Mouse (Mus musculus) CD4-positive helper T cell, adult 2 months (primary cell): ENCODE data around the gene Pafah2.
"Not testable (repeated sequence)": the region's sequence is repeated elsewhere in the genome, so short reads cannot be mapped to it uniquely, and the experiment has no call there.

ENCODE experiments used
- DNase-seq: peaks from one replicate; pipeline ENCODE4 v3.0.0-alpha.2; 2012; ENCODE audit warnings: low read depth, missing footprints, low spot score

Gene Pafah2

DNA sequence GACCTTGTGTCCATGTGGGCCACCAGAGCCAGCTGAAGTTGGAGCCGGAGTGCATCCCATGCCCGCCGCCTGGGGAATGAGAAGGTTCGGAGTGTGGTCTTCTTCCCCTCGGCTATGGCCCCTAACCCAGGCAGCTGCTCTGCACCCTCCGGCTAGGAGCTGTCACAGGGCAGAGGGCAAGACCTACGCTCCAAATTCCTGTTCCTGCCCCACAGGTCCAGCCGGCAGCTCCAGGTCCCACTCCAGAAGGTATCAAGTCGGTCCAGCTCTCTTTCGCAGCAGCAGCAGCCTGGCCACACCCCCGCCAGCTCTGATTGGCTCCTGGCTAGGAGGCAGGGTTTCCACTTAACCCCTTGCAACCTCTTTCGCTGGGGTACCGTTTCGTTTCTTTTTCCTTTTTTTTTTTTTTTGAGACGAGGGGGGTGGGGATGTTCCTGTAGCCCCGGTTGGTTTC lies 23.8 kb upstream of the Pafah2 start:
- peak; percentile 75 for DNase-seq

DNA sequence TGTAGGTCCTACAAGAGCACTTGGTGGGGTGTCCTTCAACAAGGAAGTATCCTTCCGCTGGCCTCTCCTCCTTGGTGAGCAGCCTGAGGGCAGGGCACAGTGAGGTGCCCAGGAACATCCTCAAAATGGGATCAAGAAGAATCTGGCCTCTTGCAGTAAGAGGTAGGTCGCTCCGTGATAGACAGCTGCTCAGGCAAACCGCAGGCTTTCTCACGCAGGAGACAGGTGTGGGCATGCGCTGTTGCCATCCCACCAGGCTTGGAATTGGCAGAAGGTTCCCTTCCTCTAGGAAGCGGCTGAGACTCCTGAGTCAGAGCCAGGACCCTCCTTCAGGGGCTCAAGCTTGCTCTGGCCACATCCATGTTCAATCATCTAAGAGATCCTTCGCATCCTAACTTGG lies 22.8 kb upstream of the Pafah2 start:
- no peak for DNase-seq

DNA sequence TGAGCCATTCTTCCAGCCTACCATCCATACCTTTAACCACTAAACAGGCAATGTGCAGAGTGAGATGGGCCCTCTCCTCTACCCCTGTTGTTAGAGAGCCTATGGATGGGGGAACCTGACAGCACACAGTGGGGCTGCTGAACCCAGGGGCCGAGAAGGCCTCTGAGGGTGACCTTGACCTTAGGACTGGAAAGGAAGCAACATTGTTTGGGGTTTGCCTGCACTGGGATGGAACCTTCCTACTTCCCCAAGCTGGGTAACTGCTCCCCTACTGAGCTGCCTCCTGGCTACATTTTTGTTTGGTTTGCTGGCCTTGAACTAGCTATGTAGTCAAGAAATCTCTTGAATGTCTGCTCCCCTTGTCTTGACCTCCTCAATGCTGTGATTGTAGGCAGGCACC lies 21.8 kb upstream of the Pafah2 start:
- DNase-seq: no peak

DNA sequence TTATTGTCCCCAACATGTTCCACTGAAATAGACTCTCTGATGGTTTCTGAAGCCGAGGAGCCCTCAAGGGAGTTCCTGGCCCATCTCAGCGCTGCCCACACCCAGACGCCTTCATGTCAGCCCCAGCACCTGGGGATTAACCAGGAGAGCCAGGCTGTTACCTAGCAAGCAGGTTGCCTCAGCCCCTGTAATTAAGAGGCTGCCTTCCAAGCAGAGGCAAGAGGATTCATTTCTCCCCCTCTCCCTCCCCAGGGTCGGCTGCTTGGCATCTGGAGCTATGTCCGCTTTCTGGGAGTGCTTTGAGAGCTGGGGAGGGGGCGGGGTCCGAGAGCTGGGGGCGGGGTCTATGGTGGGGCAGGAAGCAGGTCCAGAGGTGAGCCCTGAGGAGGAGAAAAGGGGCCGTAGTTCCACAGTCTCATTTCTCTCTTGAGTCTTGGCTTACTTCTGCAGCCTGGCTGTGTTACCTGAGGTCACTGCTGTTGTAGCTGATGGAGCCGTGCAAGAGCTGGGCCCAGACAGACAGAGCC lies 18.0 kb upstream of the Pafah2 start:
- DNase-seq: no peak

DNA sequence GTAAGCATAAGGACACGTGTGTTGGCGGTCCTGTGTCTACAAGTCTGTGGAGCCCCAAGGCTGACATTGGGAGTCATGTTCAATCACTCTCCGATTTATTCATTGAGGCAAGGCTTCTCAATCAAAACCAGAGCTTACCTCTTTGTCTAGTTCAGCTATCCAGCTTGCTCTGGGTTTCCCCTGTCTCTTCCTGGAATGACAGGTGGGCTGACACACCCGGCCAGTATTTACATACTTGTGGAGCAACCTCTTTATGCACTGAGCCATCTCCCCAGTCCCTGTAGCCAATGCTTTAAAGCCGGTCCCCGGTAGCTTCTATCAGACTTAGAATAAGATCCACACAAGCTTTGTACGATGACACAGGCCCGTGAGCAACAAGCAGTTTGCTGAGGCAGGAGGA lies 16.6 kb upstream of the Pafah2 start:
- DNase-seq: no peak

DNA sequence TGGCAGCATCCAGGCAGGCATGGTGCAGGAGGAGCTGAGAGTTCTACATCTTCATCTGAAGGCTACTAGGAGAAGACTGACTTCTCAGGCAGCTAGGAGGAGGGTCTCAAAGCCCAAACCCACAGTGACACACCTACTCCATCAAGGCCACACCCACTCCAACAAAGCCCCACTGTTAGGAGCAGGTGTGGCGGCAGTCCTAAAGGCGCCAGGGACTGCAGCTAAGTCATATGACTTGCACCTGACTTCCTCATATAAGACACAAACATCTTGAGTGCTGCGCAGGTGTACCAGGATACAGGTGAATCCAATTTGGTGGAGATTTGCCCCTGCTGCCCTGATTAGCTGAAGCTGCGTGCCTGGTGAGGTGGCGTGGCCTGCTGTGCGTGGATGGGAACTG lies 12.4 kb upstream of the Pafah2 start, which contains the start of gene Extl1:
Gene Extl1, minus strand, starts transcription at position 101 of the 400 bp plus-strand sequence.
- DNase-seq: not testable (repeated sequence)

DNA sequence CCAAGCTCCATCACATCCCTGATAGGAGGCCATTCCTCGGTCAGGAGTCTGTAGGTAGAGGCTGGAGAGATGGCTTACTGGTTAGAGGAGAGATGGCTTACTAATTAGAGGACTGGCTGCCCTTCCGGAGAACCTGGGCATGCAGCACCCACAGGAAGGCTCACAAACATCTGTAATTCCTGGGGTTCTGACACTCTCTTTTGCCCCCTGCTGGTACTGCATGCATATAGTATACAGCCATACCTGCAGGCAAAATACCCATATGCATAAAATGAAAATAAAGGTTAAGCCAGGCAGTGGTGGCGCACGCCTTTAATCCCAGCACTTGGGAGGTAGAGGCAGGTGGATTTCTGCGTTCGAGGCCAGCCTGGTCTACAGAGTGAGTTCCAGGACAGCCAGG lies 8.9 kb upstream of the Pafah2 start:
- DNase-seq: peak; percentile 42

DNA sequence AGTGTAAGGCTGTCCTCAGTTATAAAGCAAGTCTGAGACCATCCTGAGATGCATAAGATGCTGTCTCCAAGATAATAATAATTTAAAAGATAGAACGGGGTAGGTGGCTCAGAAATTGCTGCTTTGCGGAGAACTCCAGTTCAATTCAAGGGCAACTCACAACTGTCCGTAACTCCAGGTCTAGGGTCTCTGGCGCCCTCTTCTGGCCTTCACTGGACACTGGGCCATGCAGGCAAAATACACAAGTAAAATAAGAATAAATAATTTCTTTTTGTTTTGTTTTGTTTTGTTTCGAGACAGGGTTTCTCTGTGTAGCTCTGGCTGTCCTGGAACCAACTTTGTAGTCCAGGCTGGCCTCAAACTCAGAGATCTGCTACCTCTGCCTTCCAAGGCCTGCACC lies 7.7 kb upstream of the Pafah2 start:
- DNase-seq: peak; percentile 70

DNA sequence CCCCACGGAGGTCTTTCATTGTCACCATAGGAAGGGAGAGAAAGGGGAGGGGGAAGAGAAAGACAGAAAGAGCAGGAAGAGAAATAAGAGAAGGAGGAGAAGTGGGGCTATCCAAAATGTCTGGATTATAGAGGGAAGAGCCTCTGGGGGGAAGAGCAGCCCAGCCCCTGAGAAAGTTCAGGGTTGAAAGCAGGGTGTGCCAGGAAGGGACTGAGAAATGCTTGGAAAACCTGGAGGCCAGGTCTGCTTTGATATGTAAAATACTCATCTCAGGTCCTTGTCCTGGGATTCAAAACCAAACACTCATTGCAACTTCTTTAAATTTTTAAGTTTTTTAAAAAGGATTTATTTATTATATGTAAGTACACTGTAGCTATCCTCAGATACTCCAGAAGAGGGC lies 4.5 kb upstream of the Pafah2 start:
- DNase-seq: no peak

DNA sequence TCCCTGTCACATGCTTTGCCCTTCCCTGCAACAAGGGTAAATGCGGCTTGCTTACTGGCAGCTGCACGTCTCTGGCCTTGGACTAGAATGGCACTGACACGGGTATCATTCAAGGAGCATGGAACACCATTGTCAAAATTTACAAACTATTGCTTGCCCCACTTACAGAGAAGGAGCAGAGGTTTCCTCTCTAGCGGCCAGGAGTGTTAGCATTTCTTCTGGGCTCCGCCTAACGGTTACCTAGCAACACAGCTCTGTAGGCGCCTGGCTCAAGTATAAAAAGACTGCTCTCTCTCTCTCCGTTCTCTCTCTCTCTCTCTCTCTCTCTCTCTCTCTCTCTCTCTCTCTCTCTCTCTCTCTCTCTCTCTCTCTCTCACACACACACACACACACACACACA lies 3.5 kb upstream of the Pafah2 start:
- DNase-seq: peak; percentile 65

DNA sequence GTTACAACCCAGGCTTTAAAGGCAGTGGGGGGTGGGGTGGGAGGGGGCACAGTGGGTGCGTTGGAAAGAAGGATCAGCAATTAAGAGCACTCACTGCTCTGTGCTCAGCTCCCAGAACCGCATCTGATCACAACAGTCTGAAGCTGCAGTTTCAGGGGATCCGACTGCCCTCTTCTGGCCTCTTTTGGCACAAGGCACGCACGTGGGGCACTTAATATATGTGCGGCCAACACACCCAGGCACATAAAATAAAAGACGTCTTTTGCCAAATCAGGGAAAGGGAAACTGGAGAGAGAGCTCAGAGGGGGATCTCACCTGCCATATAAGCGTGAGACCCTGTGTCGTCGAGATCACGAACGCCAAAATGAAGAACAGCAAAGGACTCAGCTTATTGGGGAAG lies 3.1 kb upstream of the Pafah2 start:
- peak; percentile 24 for DNase-seq

DNA sequence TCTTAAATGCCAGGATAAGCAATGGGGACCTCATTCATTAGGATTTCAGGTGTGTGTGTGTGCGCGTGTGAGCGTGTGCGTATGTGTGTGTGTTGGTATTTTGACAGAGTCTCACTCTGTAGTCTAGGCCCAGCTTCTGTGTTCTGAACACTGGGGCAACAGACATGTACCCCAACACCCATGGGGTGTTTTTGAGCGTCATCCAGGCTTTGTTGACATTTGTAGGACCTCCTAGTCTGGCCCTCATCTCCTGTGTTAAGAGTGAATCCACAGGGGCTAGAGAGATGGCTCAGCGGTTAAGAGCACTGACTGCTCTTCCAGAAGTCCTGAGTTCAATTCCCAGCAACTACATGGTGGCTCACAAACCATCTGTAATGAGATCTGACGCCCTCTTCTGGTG lies 978 bp upstream of the Pafah2 start:
- no peak for DNase-seq

DNA sequence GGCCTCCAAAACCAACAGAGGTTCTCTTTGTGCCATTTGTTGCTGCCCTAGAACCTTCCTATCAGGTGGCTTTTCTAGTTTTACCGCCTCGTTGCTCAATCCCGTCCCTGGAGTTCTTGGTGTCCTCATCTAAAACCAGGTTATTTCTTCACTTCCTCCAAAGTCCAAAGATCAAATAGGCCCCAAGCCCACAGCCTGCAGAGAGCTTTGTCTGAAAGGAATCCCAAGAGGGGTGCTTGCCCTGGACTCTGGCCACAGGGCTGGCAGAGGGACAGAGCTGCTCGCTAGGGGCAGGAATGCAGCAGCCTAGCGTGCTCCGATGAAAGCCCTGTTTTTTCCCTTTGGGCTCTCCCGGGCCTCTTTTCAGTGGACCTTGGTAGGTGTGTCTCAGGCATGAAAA lies 1.0 kb downstream of the Pafah2 start:
- no peak for DNase-seq

DNA sequence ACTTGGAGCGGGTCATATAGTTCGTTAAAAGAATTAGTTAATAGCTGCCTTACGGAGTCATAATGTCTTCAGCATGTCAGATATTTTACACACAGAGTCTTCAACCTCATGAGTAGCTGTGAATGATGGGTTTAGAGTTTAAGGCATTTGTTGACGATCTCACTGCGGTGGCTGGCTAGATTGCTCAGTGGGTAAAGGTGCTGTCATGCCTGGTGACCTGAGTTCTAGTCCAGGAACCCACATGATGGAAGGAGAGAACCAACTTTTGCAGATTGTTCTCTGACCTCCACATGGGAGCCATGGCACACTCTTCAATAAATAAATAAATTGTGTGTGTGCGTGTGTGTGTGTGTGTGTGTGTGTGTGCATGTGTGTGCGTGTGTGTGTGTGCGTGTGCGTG lies 1.6 kb downstream of the Pafah2 start:
- no peak for DNase-seq

DNA sequence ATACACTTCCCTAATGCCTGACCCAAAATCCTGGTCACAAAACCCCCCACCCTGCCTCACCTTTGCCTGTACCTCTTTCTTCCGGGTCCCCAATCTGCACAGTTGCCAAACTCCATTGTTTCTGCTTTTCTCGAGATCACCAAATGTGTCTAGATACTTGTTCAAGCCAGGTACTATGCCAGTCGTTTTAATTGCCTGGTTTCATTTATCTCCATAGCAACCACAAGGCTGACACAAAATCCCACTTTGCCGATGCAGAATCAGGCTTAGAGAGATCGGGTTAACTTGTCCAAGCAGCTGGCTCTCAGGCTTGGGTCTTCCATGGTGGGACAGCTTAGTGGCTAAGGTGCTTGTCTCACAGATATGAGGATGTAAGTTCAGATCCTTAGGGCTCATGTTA lies 4.1 kb downstream of the Pafah2 start:
- no peak for DNase-seq

DNA sequence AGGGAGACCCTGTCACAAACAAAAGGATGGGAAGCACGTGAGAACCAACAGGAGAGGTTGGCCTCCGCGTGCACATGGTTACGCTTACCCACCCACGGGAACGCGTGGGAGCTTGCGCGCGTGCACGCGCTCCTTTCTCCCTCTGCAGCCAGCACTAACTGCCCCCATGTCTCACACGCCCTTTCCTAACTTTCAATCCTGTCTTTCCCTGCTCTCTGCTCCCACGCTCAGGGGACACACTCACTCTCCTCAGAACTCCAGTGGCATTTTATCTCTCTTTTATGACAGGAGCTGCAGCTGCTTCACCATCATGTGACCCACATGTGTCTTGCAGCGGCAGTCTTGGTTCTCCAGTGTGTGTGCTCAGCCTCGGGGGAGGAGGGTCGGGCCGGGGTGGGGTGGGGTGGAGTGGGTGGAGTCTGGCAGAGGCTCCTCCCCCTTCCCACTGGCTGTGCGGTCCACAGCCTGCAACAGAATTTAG lies 5.1 kb downstream of the Pafah2 start:
- peak; percentile 50 for DNase-seq

DNA sequence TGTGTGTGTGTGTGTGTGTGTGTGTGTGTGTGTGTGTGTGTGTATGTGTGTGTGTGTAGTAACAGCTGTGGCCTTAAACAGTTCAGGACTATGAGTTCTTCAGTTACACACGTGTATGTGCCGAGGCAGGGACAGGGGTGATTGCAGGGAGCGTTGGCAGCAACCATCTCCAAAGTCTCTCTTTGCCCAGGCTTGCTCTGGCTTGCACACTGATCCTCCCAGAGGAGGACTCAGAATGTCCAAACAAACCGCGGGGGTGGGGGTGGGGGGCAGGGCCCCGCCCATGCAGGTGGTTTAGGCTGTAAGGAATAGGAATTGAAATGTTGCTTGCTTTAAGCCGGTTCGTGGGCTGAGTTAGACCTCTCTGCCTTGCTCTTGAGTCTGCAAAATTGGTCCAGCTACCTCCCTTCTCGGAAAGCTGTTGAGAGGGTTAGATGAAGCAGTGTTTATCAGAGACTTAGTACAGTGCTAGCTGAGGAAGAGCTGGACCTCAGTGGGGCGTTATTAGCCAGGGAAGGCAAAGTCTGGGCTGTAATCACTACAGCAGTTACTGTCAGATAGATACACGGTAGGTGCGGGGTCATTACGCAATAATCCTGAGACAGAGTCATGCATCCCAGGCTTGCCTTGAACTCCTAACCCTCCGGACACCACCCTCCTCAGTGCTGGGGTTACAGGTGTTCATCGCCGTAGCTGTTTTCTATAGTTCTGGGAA lies 5.9 kb downstream of the Pafah2 start:
- DNase-seq: peak; percentile 12

DNA sequence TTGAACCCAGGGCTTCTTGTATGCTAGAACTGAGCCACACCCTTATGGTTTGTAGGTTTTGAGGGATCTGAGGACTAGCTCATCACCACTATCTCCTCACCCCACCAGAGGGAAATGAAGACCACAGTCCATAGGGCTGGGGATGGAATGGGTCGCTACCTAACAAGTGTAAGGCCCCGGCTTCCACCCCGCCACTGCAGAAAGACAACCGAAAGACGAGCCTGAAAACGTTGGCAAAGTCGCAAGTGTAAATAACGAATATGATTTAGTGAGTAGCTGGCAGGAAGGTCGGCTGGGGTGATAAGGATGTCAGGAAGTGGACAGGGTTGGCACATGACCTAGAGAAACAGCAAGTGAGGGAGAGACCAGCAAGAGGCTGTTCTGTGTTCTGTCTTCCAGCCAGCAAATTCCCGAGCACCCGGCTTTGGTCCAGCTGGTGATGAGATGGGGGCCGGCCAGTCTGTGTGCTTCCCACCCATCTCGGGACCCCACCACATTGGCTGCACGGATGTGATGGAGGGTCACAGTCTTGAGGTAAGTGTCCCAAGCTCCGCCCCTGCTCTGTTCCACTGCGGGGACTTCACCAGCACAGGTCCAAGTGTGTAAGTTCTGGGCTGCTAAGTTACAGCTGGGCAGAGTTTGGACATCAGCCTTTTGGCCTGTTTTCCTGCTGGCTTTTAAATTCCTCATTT lies 6.6 kb downstream of the Pafah2 start:
- no peak for DNase-seq

DNA sequence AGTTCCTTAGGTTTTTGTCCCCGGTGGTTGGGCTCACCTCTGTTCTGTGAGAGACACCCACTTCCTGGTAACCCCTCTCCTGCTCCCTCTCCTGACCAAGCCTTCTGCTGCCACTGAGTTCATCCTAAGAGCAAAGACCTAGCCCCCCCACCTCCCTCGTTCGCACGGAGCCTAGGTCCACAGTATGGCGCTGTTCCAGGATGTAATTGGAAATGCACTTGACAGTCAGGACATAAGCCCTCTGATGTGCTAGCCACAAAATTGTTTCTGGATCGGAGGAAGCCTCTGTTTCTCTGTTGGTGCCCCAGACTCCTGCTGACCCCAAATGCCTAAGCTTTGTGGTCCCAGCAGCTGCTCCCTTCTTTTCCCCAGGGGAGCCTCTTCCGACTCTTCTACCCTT lies 7.6 kb downstream of the Pafah2 start:
- no peak for DNase-seq

DNA sequence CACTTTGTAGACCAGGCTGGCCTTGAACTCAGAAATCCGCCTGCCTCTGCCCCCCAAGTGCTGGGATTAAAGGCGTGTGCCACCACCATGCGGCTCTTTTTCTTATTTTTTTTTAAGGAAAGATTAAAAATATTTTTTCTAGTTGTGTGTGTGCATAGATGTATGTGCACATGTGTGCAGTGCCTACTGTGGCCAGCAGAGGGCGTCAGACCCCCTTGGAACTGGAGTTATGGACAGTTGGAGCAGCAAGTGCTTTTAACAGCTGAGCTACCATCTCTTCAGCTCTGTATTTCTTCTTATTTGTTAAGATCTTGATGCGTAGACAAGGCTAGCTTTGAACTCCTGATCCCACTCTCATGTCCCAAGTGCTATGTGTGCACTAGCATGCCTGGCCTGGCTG lies 13.2 kb downstream of the Pafah2 start:
- peak; percentile 29 for DNase-seq

DNA sequence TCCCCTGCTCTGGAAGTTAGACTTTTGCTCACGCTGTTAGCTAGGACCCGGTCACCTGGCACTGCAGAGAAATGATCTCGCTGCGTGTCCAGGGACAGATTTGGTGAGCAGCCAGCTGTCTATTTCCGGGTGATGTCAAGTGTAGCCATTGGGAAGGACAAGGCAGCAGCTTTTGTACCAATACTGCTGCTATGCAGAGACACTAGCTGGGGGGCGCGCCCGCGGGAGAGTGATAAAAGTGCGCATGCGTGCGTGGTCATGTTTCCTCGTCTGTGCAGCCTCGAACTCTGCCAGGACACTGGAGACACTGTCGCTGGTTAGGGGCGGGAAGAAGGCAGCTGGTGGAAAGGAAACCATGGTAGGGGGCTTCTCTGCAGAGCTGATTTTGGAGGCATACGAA lies 20.1 kb downstream of the Pafah2 start:
- DNase-seq: no peak

DNA sequence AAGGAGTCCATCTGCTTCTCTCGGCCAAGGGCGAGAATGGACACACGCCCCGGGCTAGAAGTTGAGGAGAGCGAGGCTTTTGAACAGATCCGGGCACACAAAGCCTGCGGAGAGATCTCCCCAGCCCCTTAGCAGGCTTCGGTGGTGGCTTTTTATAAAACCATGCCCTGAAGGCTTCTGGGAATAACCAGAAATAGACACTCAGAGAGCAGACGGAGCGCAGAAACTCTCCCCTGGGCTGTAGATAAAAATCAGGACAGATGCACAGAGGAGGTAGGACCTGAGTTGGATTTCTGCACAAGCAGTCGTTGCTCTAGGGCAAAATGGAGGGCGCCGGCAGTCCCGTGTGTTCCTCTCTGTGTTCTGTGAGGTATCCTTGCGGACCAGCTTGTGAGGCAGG lies 20.5 kb downstream of the Pafah2 start:
- DNase-seq: no peak

DNA sequence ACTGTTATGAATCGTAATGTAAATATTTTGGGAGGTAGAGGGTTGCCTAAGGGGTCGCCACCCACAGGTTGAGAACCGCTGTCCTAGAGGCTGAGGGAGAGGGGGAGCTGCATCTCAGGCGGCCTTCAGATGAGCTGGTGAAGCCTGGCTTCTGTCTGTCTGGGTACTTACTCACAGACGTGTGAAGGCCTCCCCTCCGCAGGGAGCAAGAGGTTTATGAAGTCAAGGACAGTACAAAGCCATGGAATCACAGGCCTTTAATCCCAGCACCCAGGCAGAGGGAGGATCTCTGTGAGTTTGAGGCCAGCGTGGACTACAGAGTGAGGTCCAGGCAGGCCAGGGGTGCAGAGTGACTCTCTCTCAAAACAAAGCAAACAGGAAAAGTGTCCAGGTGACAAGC lies 21.0 kb downstream of the Pafah2 start:
- DNase-seq: no peak
